Mouse (Mus musculus) hematopoietic stem cell, adult 5-6 weeks (primary cell): ENCODE results near the gene Rnf141. TPM values are rescaled to one million over a fixed set of nuclear protein-coding genes. Genes with fewer than 3 reads are reported as not detected.

Experiments
- ATAC-seq, 2 experiments: fragments of 125-278 bp in 1 of 2; replicated peaks in 1 of 2; 2 replicates each; pipeline ENCODE4 v1.8.0; 2016 to 2017; ENCODE audit warnings: inconsistent platforms in 2 of 2, mild to moderate bottlenecking in 2 of 2, moderate number of reproducible peaks in 2 of 2, low read depth in 1 of 2, moderate TSS enrichment in 1 of 2; ENCODE audit not compliant: low FRiP score in 2 of 2, poor library complexity in 2 of 2, severe bottlenecking in 2 of 2, insufficient read depth in 1 of 2, low TSS enrichment in 1 of 2
- total RNA-seq: library from RNA; stranded (forward); fragments of 172-1452, 232-1000 nt; gene quantifications from 2 replicates; pipeline ENCODE4 v1.2.3, GENCODE M21; 2017

The Rnf141 gene
- total RNA-seq, 1 experiment from 2014 or later: 76.7 TPM

DNA sequence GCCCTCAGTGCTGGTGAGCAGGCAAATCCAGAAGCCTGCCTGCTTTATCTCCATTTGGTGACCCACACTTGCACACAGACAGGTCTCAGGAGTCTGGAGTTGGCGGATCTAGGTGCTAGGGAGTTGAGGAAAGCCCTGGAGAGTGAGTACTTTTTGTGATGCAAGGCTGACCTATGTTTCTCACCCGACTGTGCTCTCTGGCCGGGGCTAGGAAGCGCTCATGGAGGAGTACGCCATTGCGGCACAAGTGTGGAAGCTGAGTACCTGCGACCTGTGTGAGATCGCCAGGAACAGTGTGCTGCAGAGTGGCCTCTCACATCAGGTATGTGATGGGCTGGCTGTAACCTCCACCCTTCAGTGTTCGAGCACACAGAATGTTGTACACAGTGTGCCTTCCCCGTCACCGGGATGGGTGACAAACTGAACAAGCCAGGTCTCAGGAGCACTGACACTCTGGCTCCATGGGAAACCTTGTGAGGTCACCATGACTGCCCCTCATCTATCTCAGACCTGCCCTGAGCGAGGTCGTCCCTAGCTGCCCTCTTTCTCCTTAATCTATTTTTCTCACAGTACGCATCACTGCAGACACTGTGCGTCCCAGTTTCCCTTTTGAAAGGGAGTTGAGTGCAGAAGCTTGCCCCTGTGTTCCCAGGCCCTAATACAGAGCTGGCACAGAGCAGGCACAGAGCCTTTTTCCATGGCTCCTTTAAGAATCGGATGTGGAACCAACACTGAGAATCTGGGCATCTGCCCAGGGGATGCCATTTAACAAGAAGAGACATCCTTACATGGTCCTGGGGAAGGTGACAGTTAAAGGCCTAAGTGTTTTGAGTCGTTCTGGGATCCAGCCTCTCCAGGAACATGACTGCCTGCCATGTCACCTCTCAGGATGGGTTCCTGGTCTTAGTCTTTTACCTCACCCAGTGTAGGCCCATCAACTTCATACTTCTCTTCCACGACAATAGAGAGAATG lies 34.4 kb downstream of the Rnf141 start:
- no peak for ATAC-seq

- no peak for ATAC-seq
Observed at GRCm38 (mm10) chr7:110808962-110809361, 35.3 kb downstream of the Rnf141 start.

GRCm38 (mm10) chr7:110807460-110808030 lies 36.7 kb downstream of the Rnf141 start:
- no peak for ATAC-seq

- ATAC-seq: peak; percentile 18 to 51; a peak in 2 of 4 replicates
Observed at GRCm38 (mm10) chr7:110804266-110804665, 40.0 kb downstream of the Rnf141 start.

DNA sequence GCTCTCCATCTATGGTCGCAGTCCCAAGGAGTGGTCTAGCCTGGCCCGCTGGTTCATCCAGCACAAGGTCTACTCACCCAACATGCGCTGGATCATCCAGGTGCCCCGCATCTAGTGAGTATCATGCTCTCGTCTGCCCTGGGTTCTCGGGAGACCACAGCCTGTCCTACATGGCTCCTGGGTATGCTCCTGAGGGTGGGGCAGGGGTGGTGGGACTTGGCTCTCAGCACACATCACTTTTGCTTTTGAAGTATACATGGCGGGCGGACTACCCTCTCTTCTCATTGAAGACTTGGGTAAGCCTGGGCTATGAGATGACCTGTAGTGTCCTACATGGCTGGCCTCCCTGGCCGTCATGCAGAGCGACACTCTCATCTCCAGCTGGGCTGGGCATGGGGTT lies 41.1 kb downstream of the Rnf141 start:
- ATAC-seq: no peak

GRCm38 (mm10) chr7:110801028-110801427 lies 43.2 kb downstream of the Rnf141 start:
- peak; percentile 33 to 43; a peak in 1 of 4 replicates for ATAC-seq

DNA sequence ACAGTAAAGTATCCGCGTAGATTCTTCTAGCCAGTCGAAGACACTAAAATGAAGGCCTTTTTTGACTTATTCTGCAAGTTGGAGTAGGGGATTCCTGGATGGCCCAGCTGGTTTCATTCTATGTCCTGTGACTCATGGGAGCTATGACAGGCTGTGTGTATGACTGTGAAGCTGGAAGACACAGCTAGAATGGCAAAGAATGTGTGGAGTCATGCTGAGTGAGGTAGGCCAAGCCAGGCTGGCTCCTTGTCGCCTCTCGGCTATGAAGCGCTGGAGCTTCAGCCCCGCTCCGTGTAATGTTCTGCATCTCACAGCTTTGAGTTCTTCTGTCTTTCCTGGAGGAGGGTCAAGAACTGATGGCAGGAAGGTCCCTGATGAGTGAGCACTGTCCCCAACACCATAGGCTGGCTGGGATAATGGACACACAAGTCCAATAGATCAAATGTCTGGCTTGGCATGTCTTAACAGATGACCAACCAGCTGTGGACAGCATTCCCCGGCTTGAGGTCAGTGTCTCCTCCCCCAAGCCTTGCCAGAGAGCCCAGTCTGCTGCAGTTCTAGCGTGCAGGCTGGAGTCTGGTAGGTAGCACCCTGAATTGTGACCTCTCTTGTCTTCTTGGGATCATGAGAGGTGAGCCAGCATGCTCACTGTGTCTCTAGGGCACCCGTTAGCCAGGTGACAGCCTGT lies 46.4 kb downstream of the Rnf141 start:
- ATAC-seq: no peak

DNA sequence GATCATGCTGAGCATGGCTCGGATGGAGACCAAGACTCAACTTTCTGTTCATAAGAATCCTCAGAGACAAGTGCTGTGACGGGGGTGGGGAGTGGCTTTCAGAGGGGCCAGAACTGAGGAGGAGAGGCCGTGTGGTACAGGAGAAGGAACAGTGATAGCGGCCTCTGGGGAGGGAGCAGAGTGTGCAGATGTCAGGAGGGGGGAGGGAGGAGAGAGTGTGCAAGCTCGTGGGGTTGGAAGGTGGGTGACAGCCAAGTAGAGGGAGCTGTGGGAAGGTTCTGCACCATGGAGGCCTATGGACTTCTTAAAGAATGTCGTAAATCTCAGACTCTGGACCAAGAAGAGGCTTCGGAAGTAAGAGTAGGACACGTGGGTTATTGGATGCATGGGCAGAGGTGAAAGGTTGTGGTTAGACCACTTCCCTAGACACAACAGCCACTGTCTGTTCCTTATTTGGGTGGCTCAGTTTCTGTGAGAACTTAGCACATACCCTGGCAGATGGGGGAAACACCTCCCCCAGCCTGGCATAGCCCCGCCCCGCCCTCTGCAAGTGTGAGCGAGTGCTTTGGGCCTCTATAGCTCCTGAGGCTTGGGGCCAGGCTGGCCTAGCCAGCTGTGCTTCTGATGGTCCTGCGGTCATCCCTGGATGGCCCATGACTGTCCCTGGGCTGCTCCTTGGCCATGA lies 47.7 kb downstream of the Rnf141 start:
- ATAC-seq: peak; percentile 96 to 97

- ATAC-seq: no peak
Observed at GRCm38 (mm10) chr7:110794722-110795121, 49.5 kb downstream of the Rnf141 start.

- no peak for ATAC-seq
Observed at GRCm38 (mm10) chr7:110792834-110793233, 51.4 kb downstream of the Rnf141 start.

DNA sequence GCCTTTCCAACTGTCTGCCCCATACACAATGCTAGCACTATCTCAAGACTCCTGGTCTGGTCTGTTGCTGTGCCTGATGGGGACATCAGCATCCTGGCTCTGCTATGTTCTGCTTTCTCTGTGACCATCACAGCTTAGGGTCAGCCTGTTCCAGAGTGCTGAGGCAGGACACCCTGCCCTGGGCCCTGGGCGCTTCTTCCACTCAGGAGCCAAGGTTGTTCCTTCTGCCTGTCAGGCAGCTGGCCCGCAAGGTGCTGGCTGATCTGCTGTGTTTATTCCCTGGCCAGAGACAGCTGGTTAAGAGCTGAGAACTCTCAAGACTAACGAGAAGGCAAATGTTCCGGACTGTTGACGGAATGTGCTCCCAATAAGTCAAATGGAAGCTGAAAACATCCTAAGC lies 52.1 kb downstream of the Rnf141 start:
- no peak for ATAC-seq

DNA sequence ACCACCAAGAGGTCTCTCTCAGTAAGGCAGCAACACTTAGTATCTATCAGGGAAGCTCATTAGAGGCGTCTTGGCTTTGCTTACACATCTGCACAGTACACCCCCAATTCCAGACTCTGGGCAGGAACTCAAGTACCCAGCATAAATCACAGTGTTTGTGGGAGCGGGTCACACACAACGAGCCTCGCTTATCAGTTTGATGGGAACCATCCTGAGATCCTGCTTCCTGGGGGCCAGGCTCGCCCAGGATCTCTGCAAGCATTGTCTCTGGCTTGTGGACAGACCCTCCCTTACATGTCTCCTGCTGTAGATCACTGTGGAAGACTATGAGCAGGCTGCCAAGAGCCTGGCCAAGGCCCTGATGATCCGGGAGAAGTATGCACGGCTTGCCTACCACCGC lies 53.4 kb downstream of the Rnf141 start:
- ATAC-seq: no peak

- ATAC-seq: peak; percentile 4 to 59; a peak in 2 of 4 replicates
Observed at GRCm38 (mm10) chr7:110787310-110787709, 56.9 kb downstream of the Rnf141 start.

DNA sequence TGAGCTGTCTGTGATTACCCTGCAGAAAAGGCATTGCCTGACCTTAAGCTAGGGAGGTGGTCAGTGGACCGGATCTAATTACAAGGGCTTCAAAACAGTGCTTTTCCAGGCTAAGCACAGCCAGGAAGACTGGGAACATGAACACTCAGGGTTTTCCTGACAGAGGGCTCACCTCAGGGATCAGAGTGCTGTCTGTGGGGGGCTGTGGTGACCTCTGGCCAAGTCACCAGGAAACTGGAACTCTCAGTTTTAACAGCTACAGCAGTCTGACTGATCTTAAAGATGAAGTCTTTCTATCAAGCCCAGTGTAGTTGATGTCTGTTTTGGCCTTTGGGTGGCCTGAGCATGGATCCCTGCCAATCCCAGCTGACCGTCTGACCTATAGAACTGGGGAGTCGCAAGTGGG lies 58.5 kb downstream of the Rnf141 start:
- no peak for ATAC-seq

- ATAC-seq: no peak
Observed at GRCm38 (mm10) chr7:110784965-110785364, 59.3 kb downstream of the Rnf141 start.

- no peak for ATAC-seq
Observed at GRCm38 (mm10) chr7:110782845-110783478, 61.3 kb downstream of the Rnf141 start.

- ATAC-seq: no peak
Observed at GRCm38 (mm10) chr7:110782135-110782534, 62.1 kb downstream of the Rnf141 start.
